Mouse (Mus musculus) layer of hippocampus, adult 2 months (tissue): ENCODE data around the gene Ube2v1. TPM values are rescaled to one million over a fixed set of nuclear protein-coding genes. Genes with fewer than 3 reads are reported as not detected.

Experiments
- DNase-seq, 2 experiments: peaks; one replicate each; pipeline ENCODE4 v3.0.0; 2022; ENCODE audit warnings: low spot score in 2 of 2
- H3K27ac ChIP-seq: fragments of 200-600 bp; 2 replicates; pipeline ENCODE4 v1.8.1; 2022
- H3K4me3 ChIP-seq: fragments of 200-600 bp; 2 replicates; pipeline ENCODE4 v1.8.1; 2022; ENCODE audit warnings: mild to moderate bottlenecking
- CTCF ChIP-seq: fragments of 200-600 bp; conservative IDR thresholded peaks from 2 replicates; pipeline ENCODE4 v1.8.1; 2022; ENCODE audit warnings: antibody characterized with exemption, mild to moderate bottlenecking, moderate library complexity
- microRNA-seq, 2 experiments: library from miRNA; unstranded; fragments of <30 nt; microRNA quantifications; one replicate each; pipeline ENCODE4 v1.2.0; 2021
- total RNA-seq, 2 experiments: library from RNA; stranded (reverse); gene quantifications; 2 replicates each; pipeline ENCODE4 v1.2.3; 2021

Gene Ube2v1
- total RNA-seq, 2 experiments from 2014 or later: 216 to 232 TPM

- H3K4me3 ChIP-seq: no peak overlapping the region
- TF ChIP-seq CTCF: no peak
- DNase-seq: no peak
- H3K27ac ChIP-seq: no peak overlapping the region
Observed at GRCm38 (mm10) chr2:167570815-167571214, 61.1 kb downstream of the Ube2v1 start.

- Histone ChIP-seq H3K27ac (no peak overlapping the region; the same call in 1 of the 2 replicates), H3K4me3 (no peak overlapping the region)
- TF ChIP-seq CTCF: no peak
- DNase-seq: peak in 1 of 2 experiments; percentile 26
Observed at GRCm38 (mm10) chr2:167569934-167570651, 61.8 kb downstream of the Ube2v1 start.

GRCm38 (mm10) chr2:167568112-167568511 lies 63.8 kb downstream of the Ube2v1 start:
- no peak overlapping the region for H3K4me3 ChIP-seq
- no peak for DNase-seq
- TF ChIP-seq CTCF: no peak
- no peak overlapping the region for H3K27ac ChIP-seq

- no peak for TF ChIP-seq CTCF
- H3K27ac ChIP-seq: no peak overlapping the region
- no peak overlapping the region for H3K4me3 ChIP-seq
- no peak for DNase-seq
Observed at GRCm38 (mm10) chr2:167565682-167566081, 66.2 kb downstream of the Ube2v1 start.

- DNase-seq: no peak
- Histone ChIP-seq H3K4me3 (no peak overlapping the region), H3K27ac (no peak overlapping the region)
- TF ChIP-seq CTCF: no peak
Observed at GRCm38 (mm10) chr2:167565312-167565656, 66.6 kb downstream of the Ube2v1 start.

GRCm38 (mm10) chr2:167564551-167565311 lies 67.2 kb downstream of the Ube2v1 start:
- H3K27ac ChIP-seq: no peak overlapping the region
- no peak overlapping the region for H3K4me3 ChIP-seq
- no peak for TF ChIP-seq CTCF
- no peak for DNase-seq

- TF ChIP-seq CTCF: no peak
- no peak overlapping the region for H3K4me3 ChIP-seq
- no peak for DNase-seq
- H3K27ac ChIP-seq: no peak overlapping the region
Observed at GRCm38 (mm10) chr2:167563703-167564102, 68.2 kb downstream of the Ube2v1 start.

- DNase-seq: no peak
- no peak overlapping the region for H3K27ac ChIP-seq
- H3K4me3 ChIP-seq: no peak overlapping the region
- no peak for TF ChIP-seq CTCF
Observed at GRCm38 (mm10) chr2:167563035-167563434, 68.9 kb downstream of the Ube2v1 start.

GRCm38 (mm10) chr2:167562101-167562500 lies 69.8 kb downstream of the Ube2v1 start:
- DNase-seq: no peak
- no peak for TF ChIP-seq CTCF

GRCm38 (mm10) chr2:167559413-167559812 lies 72.5 kb downstream of the Ube2v1 start:
- no peak for TF ChIP-seq CTCF
- H3K4me3 ChIP-seq: no peak overlapping the region
- no peak for DNase-seq

More at GRCm38 (mm10) chr2:167562101-167562500, 69.8 kb downstream of the Ube2v1 start:
- no peak overlapping the region for H3K27ac ChIP-seq
- H3K4me3 ChIP-seq: no peak overlapping the region

More at GRCm38 (mm10) chr2:167559413-167559812, 72.5 kb downstream of the Ube2v1 start:
- no peak overlapping the region for H3K27ac ChIP-seq

Small RNA genes lying within 50 kb of the gene (microRNA-seq; reads per million reads assigned to microRNA genes)
- 0 reads per million in 2 experiments for gene Gm22355

Other genes starting within 250 kb of the Ube2v1 start
- gene Slc9a8, start 210.4 kb downstream of the Ube2v1 start, total RNA-seq: 10 to 100 TPM; 33.2 to 34.5 TPM
- 10 to 100 TPM; 50.9 to 51.6 TPM for gene Rnf114, start 139.4 kb downstream of the Ube2v1 start, total RNA-seq
- 10 to 100 TPM; 80.9 to 82.4 TPM for gene Spata2, start 139.2 kb downstream of the Ube2v1 start, total RNA-seq
- gene Snai1, start 93.9 kb downstream of the Ube2v1 start, total RNA-seq: under 1 TPM; 0.64 to 0.82 TPM
- gene Gm20431, start 29.4 kb upstream of the Ube2v1 start, total RNA-seq: 10 to 100 TPM; 36.5 to 44.2 TPM
- 10 to 100 TPM; 25.8 to 32.0 TPM for gene Cebpb, start 56.8 kb upstream of the Ube2v1 start, total RNA-seq
- gene Tmem189, start 57.7 kb upstream of the Ube2v1 start, total RNA-seq: 10 to 100 TPM; 43.6 to 46.9 TPM